Mouse (Mus musculus): ENCODE data around the gene Stpg4. TPM values are rescaled to one million over a fixed set of nuclear protein-coding genes. Genes with fewer than 3 reads are reported as not detected.

Gene Stpg4
- total RNA-seq, 1 experiment from 2014 or later, result not detected

GRCm38 (mm10) chr17:87356261-87356660 is 71.3 kb downstream of the Stpg4 start:
- ATAC-seq (replicated peaks; ENCODE audit: insufficient number of reproducible peaks, low FRiP score, low TSS enrichment, poor library complexity, severe bottlenecking), result no peak

- ATAC-seq (replicated peaks; ENCODE audit: insufficient number of reproducible peaks, low FRiP score, low TSS enrichment, poor library complexity, severe bottlenecking), result no peak
Observed at GRCm38 (mm10) chr17:87355456-87355855, 72.1 kb downstream of the Stpg4 start.

- no peak for ATAC-seq (replicated peaks; ENCODE audit: insufficient number of reproducible peaks, low FRiP score, low TSS enrichment, poor library complexity, severe bottlenecking)
Observed at GRCm38 (mm10) chr17:87353745-87354320, 73.7 kb downstream of the Stpg4 start.

- ATAC-seq (replicated peaks; ENCODE audit: insufficient number of reproducible peaks, low FRiP score, low TSS enrichment, poor library complexity, severe bottlenecking), result no peak
Observed at GRCm38 (mm10) chr17:87352898-87353225, 74.7 kb downstream of the Stpg4 start.

GRCm38 (mm10) chr17:87352106-87352897 is 75.2 kb downstream of the Stpg4 start:
- no peak for ATAC-seq (replicated peaks; ENCODE audit: insufficient number of reproducible peaks, low FRiP score, low TSS enrichment, poor library complexity, severe bottlenecking)

GRCm38 (mm10) chr17:87351241-87352105 is 76.1 kb downstream of the Stpg4 start:
- no peak for ATAC-seq (replicated peaks; ENCODE audit: insufficient number of reproducible peaks, low FRiP score, low TSS enrichment, poor library complexity, severe bottlenecking)

GRCm38 (mm10) chr17:87350471-87351240 is 76.9 kb downstream of the Stpg4 start:
- ATAC-seq (replicated peaks; ENCODE audit: insufficient number of reproducible peaks, low FRiP score, low TSS enrichment, poor library complexity, severe bottlenecking), result no peak

- no peak for ATAC-seq (replicated peaks; ENCODE audit: insufficient number of reproducible peaks, low FRiP score, low TSS enrichment, poor library complexity, severe bottlenecking)
Observed at GRCm38 (mm10) chr17:87349575-87349974, 78.0 kb downstream of the Stpg4 start.

GRCm38 (mm10) chr17:87349069-87349468 is 78.5 kb downstream of the Stpg4 start:
- ATAC-seq (replicated peaks; ENCODE audit: insufficient number of reproducible peaks, low FRiP score, low TSS enrichment, poor library complexity, severe bottlenecking), result no peak

- ATAC-seq (replicated peaks; ENCODE audit: insufficient number of reproducible peaks, low FRiP score, low TSS enrichment, poor library complexity, severe bottlenecking), result no peak
Observed at GRCm38 (mm10) chr17:87348353-87348752, 79.2 kb downstream of the Stpg4 start.

GRCm38 (mm10) chr17:87345252-87345593 is 82.3 kb downstream of the Stpg4 start:
- no peak for ATAC-seq (replicated peaks; ENCODE audit: insufficient number of reproducible peaks, low FRiP score, low TSS enrichment, poor library complexity, severe bottlenecking)

GRCm38 (mm10) chr17:87344441-87345251 is 82.9 kb downstream of the Stpg4 start:
- peak; percentile 52 for ATAC-seq (replicated peaks; ENCODE audit: insufficient number of reproducible peaks, low FRiP score, low TSS enrichment, poor library complexity, severe bottlenecking)

- ATAC-seq (replicated peaks; ENCODE audit: insufficient number of reproducible peaks, low FRiP score, low TSS enrichment, poor library complexity, severe bottlenecking), result no peak
Observed at GRCm38 (mm10) chr17:87343060-87343703, 84.4 kb downstream of the Stpg4 start.

Other genes with a start within 250 kb of the Stpg4 start
- gene Mcfd2, start 161.8 kb downstream of the Stpg4 start, total RNA-seq (2017), result 35.9 to 41.6 TPM (median 36.0 TPM) in 3 replicates
- 126 to 169 TPM (median 150 TPM) in 3 replicates for gene Ttc7, start 144.9 kb downstream of the Stpg4 start, total RNA-seq (2017)
- 1,504 to 2,308 TPM (median 2,140 TPM) in 3 replicates for gene Calm2, start 19.2 kb upstream of the Stpg4 start, total RNA-seq (2017)
- gene Epcam, start 208.2 kb upstream of the Stpg4 start, total RNA-seq (2017), result 0.19 to 2.6 TPM (median 1.8 TPM) in 3 replicates
- 23.8 to 67.9 TPM (median 47.0 TPM) in 3 replicates for gene Msh2, start 244.6 kb upstream of the Stpg4 start, total RNA-seq (2017)

All from monocyte, adult 5-6 weeks (primary cell).